Mouse (Mus musculus): ENCODE data around the gene Cux1. TPM values are rescaled to one million over a fixed set of nuclear protein-coding genes. Genes with fewer than 3 reads are reported as not detected.
"Not testable (repeated sequence)": the region's sequence is repeated elsewhere in the genome, so short reads cannot be mapped to it uniquely, and the experiment has no call there.

Gene Cux1
- polyA plus RNA-seq, 1 experiment: 24.7 TPM

- H3K4me3 ChIP-seq (ENCODE audit: extremely low read depth, insufficient read depth, insufficient read length): no peak overlapping the region
- 68% methylated on average over 18 of the region's 18 CpGs for WGBS
- H3K27ac ChIP-seq (ENCODE audit: insufficient read depth, low read length): no peak overlapping the region
- no peaks in the 10 kb centered on the region for H3K36me3 ChIP-seq (ENCODE audit: control insufficient read depth, insufficient read depth, low read length)
- no peak for DNase-seq (ENCODE audit: low read depth in 1 of 2, low spot score in 2 of 2)
- no peaks in the 10 kb centered on the region for H3K4me1 ChIP-seq (ENCODE audit: control insufficient read depth, insufficient read depth, insufficient read length)
- no peak for TF ChIP-seq CTCF (IDR thresholded peaks at IDR 0.05; ENCODE audit: extremely low read depth, insufficient read depth, insufficient read length, insufficient replicate concordance)
- TF ChIP-seq POLR2A (IDR thresholded peaks at IDR 0.05; ENCODE audit: low read depth, low read length): no peak
- H3K27me3 ChIP-seq (ENCODE audit: control insufficient read depth, insufficient read depth, low read length): no peaks in the 10 kb centered on the region
These were observed 350.2 kb downstream of the Cux1 start for GRCm38 (mm10) chr5:136217004-136217665.

- no peak for TF ChIP-seq POLR2A (IDR thresholded peaks at IDR 0.05; ENCODE audit: low read depth, low read length)
- TF ChIP-seq CTCF (IDR thresholded peaks at IDR 0.05; ENCODE audit: extremely low read depth, insufficient read depth, insufficient read length, insufficient replicate concordance): no peak
- Histone ChIP-seq H3K4me1 (ENCODE audit: control insufficient read depth, insufficient read depth, insufficient read length) (no peaks in the 10 kb centered on the region), H3K27me3 (ENCODE audit: control insufficient read depth, insufficient read depth, low read length) (no peaks in the 10 kb centered on the region), H3K4me3 (ENCODE audit: extremely low read depth, insufficient read depth, insufficient read length) (no peak overlapping the region), H3K27ac (ENCODE audit: insufficient read depth, low read length) (no peak overlapping the region), H3K36me3 (ENCODE audit: control insufficient read depth, insufficient read depth, low read length) (no peaks in the 10 kb centered on the region)
- WGBS: 64% methylated on average over 5 of the region's 5 CpGs
- no peak for DNase-seq (ENCODE audit: low read depth in 1 of 2, low spot score in 2 of 2)
These were observed 351.3 kb downstream of the Cux1 start for GRCm38 (mm10) chr5:136215958-136216357.

- Histone ChIP-seq H3K27me3 (ENCODE audit: control insufficient read depth, insufficient read depth, low read length) (no peaks in the 10 kb centered on the region), H3K4me3 (ENCODE audit: extremely low read depth, insufficient read depth, insufficient read length) (no peak overlapping the region)
- TF ChIP-seq POLR2A (IDR thresholded peaks at IDR 0.05; ENCODE audit: low read depth, low read length) (no peak), CTCF (IDR thresholded peaks at IDR 0.05; ENCODE audit: extremely low read depth, insufficient read depth, insufficient read length, insufficient replicate concordance) (no peak)
These were observed 352.1 kb downstream of the Cux1 start for GRCm38 (mm10) chr5:136215211-136215610.

GRCm38 (mm10) chr5:136213716-136214115 is 353.6 kb downstream of the Cux1 start:
- H3K27ac ChIP-seq (ENCODE audit: insufficient read depth, low read length): no peak overlapping the region
- no peak overlapping the region for H3K4me3 ChIP-seq (ENCODE audit: extremely low read depth, insufficient read depth, insufficient read length)
- no peaks in the 10 kb centered on the region for H3K36me3 ChIP-seq (ENCODE audit: control insufficient read depth, insufficient read depth, low read length)
- H3K4me1 ChIP-seq (ENCODE audit: control insufficient read depth, insufficient read depth, insufficient read length): no peaks in the 10 kb centered on the region
- 82% methylated on average over 5 of the region's 5 CpGs for WGBS
- no peak for DNase-seq (ENCODE audit: low read depth in 1 of 2, low spot score in 2 of 2)
- TF ChIP-seq CTCF (IDR thresholded peaks at IDR 0.05; ENCODE audit: extremely low read depth, insufficient read depth, insufficient read length, insufficient replicate concordance): no peak
- TF ChIP-seq POLR2A (IDR thresholded peaks at IDR 0.05; ENCODE audit: low read depth, low read length): no peak
- no peaks in the 10 kb centered on the region for H3K27me3 ChIP-seq (ENCODE audit: control insufficient read depth, insufficient read depth, low read length)

More at GRCm38 (mm10) chr5:136215211-136215610, 352.1 kb downstream of the Cux1 start:
- no peaks in the 10 kb centered on the region for H3K36me3 ChIP-seq (ENCODE audit: control insufficient read depth, insufficient read depth, low read length)
- WGBS: 92% methylated on average over 3 of the region's 3 CpGs
- DNase-seq (ENCODE audit: low read depth in 1 of 2, low spot score in 2 of 2): no peak
- no peaks in the 10 kb centered on the region for H3K4me1 ChIP-seq (ENCODE audit: control insufficient read depth, insufficient read depth, insufficient read length)
- no peak overlapping the region for H3K27ac ChIP-seq (ENCODE audit: insufficient read depth, low read length)

GRCm38 (mm10) chr5:136212716-136213115 is 354.6 kb downstream of the Cux1 start:
- Histone ChIP-seq H3K36me3 (ENCODE audit: control insufficient read depth, insufficient read depth, low read length) (no peaks in the 10 kb centered on the region), H3K4me3 (ENCODE audit: extremely low read depth, insufficient read depth, insufficient read length) (no peak overlapping the region), H3K4me1 (ENCODE audit: control insufficient read depth, insufficient read depth, insufficient read length) (no peaks in the 10 kb centered on the region), H3K27me3 (ENCODE audit: control insufficient read depth, insufficient read depth, low read length) (no peaks in the 10 kb centered on the region), H3K27ac (ENCODE audit: insufficient read depth, low read length) (no peak overlapping the region)
- 91% methylated on average over 11 of the region's 11 CpGs for WGBS
- TF ChIP-seq POLR2A (IDR thresholded peaks at IDR 0.05; ENCODE audit: low read depth, low read length) (no peak), CTCF (IDR thresholded peaks at IDR 0.05; ENCODE audit: extremely low read depth, insufficient read depth, insufficient read length, insufficient replicate concordance) (no peak)
- DNase-seq (ENCODE audit: low read depth in 1 of 2, low spot score in 2 of 2): no peak

- WGBS: 77% methylated on average over 14 of the region's 14 CpGs
- H3K4me1 ChIP-seq (ENCODE audit: control insufficient read depth, insufficient read depth, insufficient read length); H3K36me3 ChIP-seq (ENCODE audit: control insufficient read depth, insufficient read depth, low read length); DNase-seq (ENCODE audit: low read depth in 1 of 2, low spot score in 2 of 2); H3K4me3 ChIP-seq (ENCODE audit: extremely low read depth, insufficient read depth, insufficient read length); H3K27me3 ChIP-seq (ENCODE audit: control insufficient read depth, insufficient read depth, low read length); H3K27ac ChIP-seq (ENCODE audit: insufficient read depth, low read length): not testable (repeated sequence)
These were observed 355.8 kb downstream of the Cux1 start for GRCm38 (mm10) chr5:136211341-136212102.

- Histone ChIP-seq H3K36me3 (ENCODE audit: control insufficient read depth, insufficient read depth, low read length) (no peaks in the 10 kb centered on the region), H3K4me3 (ENCODE audit: extremely low read depth, insufficient read depth, insufficient read length) (no peak overlapping the region), H3K27me3 (ENCODE audit: control insufficient read depth, insufficient read depth, low read length) (no peaks in the 10 kb centered on the region), H3K27ac (ENCODE audit: insufficient read depth, low read length) (no peak overlapping the region), H3K4me1 (ENCODE audit: control insufficient read depth, insufficient read depth, insufficient read length) (no peaks in the 10 kb centered on the region)
- DNase-seq (ENCODE audit: low read depth in 1 of 2, low spot score in 2 of 2): no peak
- WGBS: 38% methylated on average over 5 of the region's 5 CpGs
- TF ChIP-seq CTCF (IDR thresholded peaks at IDR 0.05; ENCODE audit: extremely low read depth, insufficient read depth, insufficient read length, insufficient replicate concordance) (no peak), POLR2A (IDR thresholded peaks at IDR 0.05; ENCODE audit: low read depth, low read length) (no peak)
These were observed 356.7 kb downstream of the Cux1 start for GRCm38 (mm10) chr5:136210549-136210948.
